Mouse (Mus musculus): ENCODE measurements around the gene Naif1.

Naif1 gene

GRCm38 (mm10) chr2:32428262-32428722, 22.0 kb upstream of the Naif1 start:
- no peak for DNase-seq

- DNase-seq: no peak
Measured at GRCm38 (mm10) chr2:32429215-32429891, 20.9 kb upstream of the Naif1 start.

GRCm38 (mm10) chr2:32430701-32431676, 19.3 kb upstream of the Naif1 start:
- DNase-seq: peak; percentile 95

- no peak for DNase-seq
Measured at GRCm38 (mm10) chr2:32436686-32437372, 13.4 kb upstream of the Naif1 start.

- DNase-seq: no peak
Measured at GRCm38 (mm10) chr2:32437612-32438166, 12.6 kb upstream of the Naif1 start.

- no peak for DNase-seq
Measured at GRCm38 (mm10) chr2:32438733-32439132, 11.5 kb upstream of the Naif1 start.

GRCm38 (mm10) chr2:32439177-32439576, 11.1 kb upstream of the Naif1 start:
- no peak for DNase-seq

GRCm38 (mm10) chr2:32440164-32440563, 10.1 kb upstream of the Naif1 start:
- DNase-seq: no peak

GRCm38 (mm10) chr2:32440632-32441031, 9.6 kb upstream of the Naif1 start:
- no peak for DNase-seq

DNA sequence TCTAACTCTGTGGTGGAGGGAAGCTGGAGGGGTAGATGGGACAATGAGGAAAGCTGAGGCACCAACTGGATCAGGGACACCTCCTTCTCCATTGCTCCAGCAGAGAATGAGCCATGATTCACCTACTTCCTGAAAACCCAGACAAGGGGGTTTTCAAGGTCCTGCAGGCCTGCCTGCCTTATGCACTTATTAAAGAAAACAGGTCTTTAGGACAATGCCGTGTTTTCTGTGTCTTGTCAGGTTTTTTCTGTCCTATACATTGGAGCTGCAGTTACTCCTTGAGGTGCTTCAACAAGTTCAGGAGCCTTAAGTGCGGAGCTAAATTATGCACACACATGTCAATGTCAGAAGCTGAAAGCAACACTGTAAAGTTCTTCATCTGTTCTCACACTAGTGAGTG, 8.7 kb upstream of the Naif1 start:
- DNase-seq: no peak

- DNase-seq: no peak
Measured at GRCm38 (mm10) chr2:32445535-32445934, 4.7 kb upstream of the Naif1 start.

DNA sequence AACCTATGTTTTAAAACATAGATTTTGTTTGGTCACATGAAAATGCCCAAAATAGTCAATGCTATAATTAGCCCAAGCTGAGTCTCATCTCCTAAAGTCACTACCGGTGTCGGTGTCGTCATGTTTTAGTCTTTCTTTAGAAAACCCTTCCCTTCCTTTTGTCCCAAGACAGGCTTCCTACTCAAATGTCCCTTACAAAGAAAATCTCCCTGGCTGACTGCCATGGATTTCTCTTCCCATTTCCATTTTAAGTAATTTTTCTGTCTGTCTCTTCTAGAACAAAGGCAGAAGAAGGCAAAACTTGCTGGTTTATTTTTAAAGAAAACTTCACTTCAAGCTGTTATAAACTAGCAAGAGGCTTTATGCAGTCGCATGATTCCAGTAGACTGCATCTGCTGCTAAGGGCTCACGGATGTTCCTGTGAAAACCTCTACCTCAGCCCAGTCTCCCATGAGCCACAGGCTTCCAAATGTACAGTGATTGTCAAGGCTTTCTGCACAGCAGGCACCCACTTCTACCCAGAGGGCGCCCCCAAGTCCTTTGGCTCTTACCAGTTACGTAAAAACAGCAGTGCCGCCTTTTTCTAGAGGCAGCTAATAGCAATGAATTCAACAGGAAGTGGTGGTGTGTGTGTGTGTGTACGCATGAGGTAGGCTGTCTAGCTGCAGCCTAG, 2.9 kb upstream of the Naif1 start:
- DNase-seq: no peak

- no peak for DNase-seq
Measured at GRCm38 (mm10) chr2:32448480-32448879, 1.8 kb upstream of the Naif1 start.

- peak; percentile 98 for DNase-seq
Measured at GRCm38 (mm10) chr2:32450881-32451844, 906 bp downstream of the Naif1 start, which contains the start of gene Slc25a25. Gene Slc25a25 (minus strand): TSS chr2:32451445.

DNA sequence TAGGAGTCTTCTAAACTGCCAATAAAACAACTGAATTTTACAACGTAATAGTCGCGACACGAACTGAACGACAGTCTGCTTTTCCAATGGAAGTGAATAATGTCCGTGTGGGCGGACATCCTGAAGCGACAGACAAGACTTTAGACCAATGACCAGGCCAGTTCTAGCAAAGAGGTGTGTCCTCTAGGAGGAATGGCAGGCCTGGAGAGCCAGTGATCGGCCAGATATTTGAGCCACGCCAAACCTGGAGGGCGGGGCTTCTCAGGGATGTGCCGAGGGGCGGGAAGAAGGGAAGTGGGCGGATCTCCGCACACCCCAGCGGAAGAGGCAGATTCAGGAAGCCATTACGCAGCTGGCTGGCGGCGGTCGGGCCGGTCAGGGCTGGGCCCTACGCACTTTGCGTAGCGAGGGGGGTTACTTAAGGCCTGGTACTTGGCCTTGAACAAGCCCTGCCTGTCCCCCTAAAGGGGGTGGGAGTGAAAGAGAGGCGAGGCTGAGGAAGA, 1.7 kb downstream of the Naif1 start:
- DNase-seq: peak; percentile 99

GRCm38 (mm10) chr2:32452441-32452971, 2.2 kb downstream of the Naif1 start:
- DNase-seq: peak; percentile 82

- no peak for DNase-seq
Measured at GRCm38 (mm10) chr2:32453641-32454303, 3.5 kb downstream of the Naif1 start.

- DNase-seq: no peak
Measured at GRCm38 (mm10) chr2:32454633-32455032, 4.4 kb downstream of the Naif1 start.

DNA sequence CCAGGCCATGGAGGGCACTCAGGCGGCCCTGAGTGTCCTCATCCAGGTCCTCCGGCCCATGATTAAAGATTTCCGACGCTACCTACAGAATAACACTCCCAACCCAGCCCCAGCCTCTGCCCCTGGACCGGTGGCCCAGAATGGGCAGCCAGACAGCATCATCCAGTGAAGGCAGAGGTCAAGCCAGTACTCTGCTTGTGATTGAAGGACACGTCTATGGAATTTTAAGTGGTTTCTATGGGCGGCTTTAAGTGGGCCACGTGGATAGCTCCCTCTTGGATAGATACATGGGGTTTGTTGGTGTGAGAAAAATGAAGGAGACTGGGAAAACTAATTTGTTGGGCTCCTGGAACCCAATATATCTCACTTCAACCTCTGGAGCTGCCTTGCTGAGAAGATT, 4.8 kb downstream of the Naif1 start:
- no peak for DNase-seq

DNA sequence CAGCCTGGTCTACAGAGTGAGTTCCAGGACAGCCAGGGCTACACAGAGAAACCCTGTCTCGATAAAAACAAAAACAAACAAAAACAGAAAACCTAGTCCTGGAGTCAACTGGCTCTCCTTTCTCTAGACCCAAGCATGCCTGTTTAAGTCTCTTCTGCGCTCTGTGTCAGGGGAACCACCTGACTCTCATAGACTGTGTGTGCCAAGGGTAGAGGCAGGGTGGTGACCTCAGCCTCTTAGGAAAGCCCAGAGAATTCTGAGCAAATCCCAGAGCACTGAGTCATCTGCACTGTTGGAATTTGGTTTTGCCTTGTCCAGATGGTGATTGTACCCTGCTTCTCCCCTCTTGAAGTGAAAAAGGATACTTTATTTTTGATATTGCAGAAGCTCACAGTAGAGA, 8.0 kb downstream of the Naif1 start:
- DNase-seq: no peak
